Mouse (Mus musculus) ES-CJ7 (cell line): Measurements from ENCODE around the gene Gabpa.

ENCODE experiments used
- DNase-seq: peaks from one replicate; pipeline ENCODE4 v3.0.0; 2011; ENCODE audit warnings: low read depth, low spot score

Gabpa gene

GRCm38 (mm10) chr16:84834745-84835440, at the start of gene Gabpa:
Gene Gabpa (plus strand): TSS chr16:84834925.
- DNase-seq = peak; percentile 98

- DNase-seq = peak; percentile 61
Observed at GRCm38 (mm10) chr16:84784966-84785365, 49.8 kb upstream of the Gabpa start.

GRCm38 (mm10) chr16:84790595-84791165, 44.0 kb upstream of the Gabpa start:
- no peak for DNase-seq

GRCm38 (mm10) chr16:84793401-84793800, 41.3 kb upstream of the Gabpa start:
- DNase-seq = peak; percentile 85

GRCm38 (mm10) chr16:84795337-84795736, 39.4 kb upstream of the Gabpa start:
- DNase-seq = no peak

GRCm38 (mm10) chr16:84796678-84797077, 38.0 kb upstream of the Gabpa start:
- DNase-seq = no peak

GRCm38 (mm10) chr16:84800038-84800437, 34.7 kb upstream of the Gabpa start:
- DNase-seq = no peak

- peak; percentile 50 for DNase-seq
Observed at GRCm38 (mm10) chr16:84802217-84802616, 32.5 kb upstream of the Gabpa start.

GRCm38 (mm10) chr16:84804866-84805265, 29.9 kb upstream of the Gabpa start:
- DNase-seq = no peak

GRCm38 (mm10) chr16:84806175-84806574, 28.6 kb upstream of the Gabpa start:
- DNase-seq = no peak

GRCm38 (mm10) chr16:84807874-84808273, 26.9 kb upstream of the Gabpa start:
- DNase-seq = peak; percentile 25

- no peak for DNase-seq
Observed at GRCm38 (mm10) chr16:84810254-84810653, 24.5 kb upstream of the Gabpa start.

GRCm38 (mm10) chr16:84813852-84814251, 20.9 kb upstream of the Gabpa start:
- no peak for DNase-seq

- no peak for DNase-seq
Observed at GRCm38 (mm10) chr16:84814511-84814910, 20.2 kb upstream of the Gabpa start.

- peak; percentile 61 for DNase-seq
Observed at GRCm38 (mm10) chr16:84817423-84817822, 17.3 kb upstream of the Gabpa start.

GRCm38 (mm10) chr16:84825009-84825408, 9.7 kb upstream of the Gabpa start:
- peak; percentile 80 for DNase-seq

GRCm38 (mm10) chr16:84831696-84832095, 3.0 kb upstream of the Gabpa start:
- no peak for DNase-seq

GRCm38 (mm10) chr16:84832736-84833135, 2.0 kb upstream of the Gabpa start:
- DNase-seq = no peak

- no peak for DNase-seq
Observed at GRCm38 (mm10) chr16:84834344-84834743, 381 bp upstream of the Gabpa start.

GRCm38 (mm10) chr16:84835441-84835822, 707 bp downstream of the Gabpa start, which contains the start of gene Atp5j:
Gene Atp5j (minus strand): TSS chr16:84835625.
- no peak for DNase-seq

GRCm38 (mm10) chr16:84835823-84836743, 1.4 kb downstream of the Gabpa start:
- peak; percentile 95 for DNase-seq

GRCm38 (mm10) chr16:84838576-84838975, 3.9 kb downstream of the Gabpa start:
- DNase-seq = no peak
